Mouse (Mus musculus): ENCODE data around the gene Fbxl22.

DNA sequence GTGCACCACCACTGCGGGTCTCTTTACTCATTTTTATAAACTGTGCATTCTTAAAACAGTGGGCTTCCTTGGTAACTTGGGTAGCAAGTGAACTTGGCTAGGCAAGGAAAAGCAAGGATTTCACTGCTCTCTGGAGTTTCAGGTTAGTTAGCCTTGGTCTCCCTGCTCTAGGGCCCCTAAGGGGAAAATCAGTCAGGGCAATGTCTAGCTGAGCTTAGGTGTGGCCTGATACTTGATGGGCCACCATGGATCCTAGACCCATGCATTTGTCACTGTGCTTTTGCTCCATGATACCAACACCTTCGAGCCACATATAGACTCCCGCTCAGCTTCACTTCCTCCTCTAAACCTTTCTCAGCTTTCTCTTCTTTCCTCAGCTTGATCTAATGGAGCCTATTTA is 7.2 kb upstream of the Fbxl22 start:
- TF ChIP-seq POLR2A (IDR thresholded peaks at IDR 0.05; ENCODE audit: control insufficient read depth, extremely low read depth, insufficient read depth, low read length, poor library complexity), result no peak
- TF ChIP-seq CTCF (IDR thresholded peaks at IDR 0.05; ENCODE audit: borderline replicate concordance, control insufficient read depth, extremely low read depth, insufficient read depth, low read length, poor library complexity), result no peak
